21 mouse cellular contexts compared by ENCODE assay signal in genomic region chr1:40358351-40358750, GRCm38 (mm10). TPM values are rescaled to one million over a fixed set of nuclear protein-coding genes. Genes with fewer than 3 reads are reported as not detected.
A peak's percentile ranks its signal among the peaks of the same experiment; 100 is the strongest.
DNase-seq lines count a peak whose midpoint lies in the region; ATAC-seq and TF ChIP-seq lines count a peak whose summit lies in the region.
"Had no signal": no experiment of that assay in that cellular context is flagged by ENCODE, and none has a peak within 500 bp of the region (broad histone marks: within the 10 kb centered on the region; RNA-seq: fewer than 3 reads in every experiment).

No protein-coding gene starts in this region.

- no peak for DNase-seq in heart, postnatal 25 days (ENCODE audit: low spot score)
- no peak for DNase-seq in lung, adult 18-20 months
- peak; percentile 54 for DNase-seq in ZHBTc4 (ENCODE audit: low read depth, low spot score)
- DNase-seq in stomach, postnatal 0 days (ENCODE audit: low spot score) = no peak
- no peak for DNase-seq in midbrain, embryonic 14.5 days
- DNase-seq: cerebellum, adult 11 months; cerebellum, postnatal 10 days; kidney, adult 2 months; kidney, postnatal 14 days; liver; right cerebral cortex, postnatal 14 days; spleen, adult 18-20 months; thymus, adult 2 months had no signal

- H3K9me3 ChIP-seq in heart, embryonic 15.5 days (replicated peaks) = no peaks in the 10 kb centered on the region
- H3K9me3 ChIP-seq in lung, embryonic 16.5 days (ENCODE audit: control insufficient read depth, low read length) = no peaks in the 10 kb centered on the region
- H3K9me3 ChIP-seq in stomach, postnatal 0 days (ENCODE audit: control insufficient read depth, low read length) = no peaks in the 10 kb centered on the region
- H3K9me3 ChIP-seq in midbrain, embryonic 14.5 days (ENCODE audit: control insufficient read depth, low read length) = no peaks in the 10 kb centered on the region
- H3K9me3 ChIP-seq: midbrain, embryonic 13.5 days had no signal

- ATAC-seq in heart, embryonic 15.5 days (replicated peaks; ENCODE audit: insufficient number of reproducible peaks, insufficient read depth, low FRiP score, low read depth) = no peak
- ATAC-seq in lung, embryonic 16.5 days (ENCODE audit: low read depth) = no peak
- peak; percentile 14; the same call in 1 of the 2 replicates for ATAC-seq in stomach, postnatal 0 days (ENCODE audit: low FRiP score, low TSS enrichment)
- ATAC-seq in midbrain, embryonic 14.5 days (ENCODE audit: low FRiP score, low TSS enrichment) = no peak
- ATAC-seq: activated CD4-positive, CD25-positive, alpha-beta regulatory T cell, adult 4 months; hindbrain, embryonic 16.5 days; midbrain, embryonic 13.5 days had no signal

- H3K36me3 ChIP-seq in heart, embryonic 15.5 days = no peaks in the 10 kb centered on the region
- no peaks in the 10 kb centered on the region for H3K36me3 ChIP-seq in lung, embryonic 16.5 days (ENCODE audit: control insufficient read depth, insufficient read depth, low read length)
- no peaks in the 10 kb centered on the region for H3K36me3 ChIP-seq in stomach, postnatal 0 days (ENCODE audit: control insufficient read depth, insufficient read depth, low read length)
- H3K36me3 ChIP-seq in midbrain, embryonic 14.5 days (ENCODE audit: control insufficient read depth, insufficient read depth, low read length) = no peaks in the 10 kb centered on the region
- H3K36me3 ChIP-seq: midbrain, embryonic 13.5 days had no signal

- H3K4me2 ChIP-seq in heart, embryonic 15.5 days = no peak overlapping the region
- H3K4me2 ChIP-seq in lung, embryonic 16.5 days (ENCODE audit: low read depth, low read length) = no peak overlapping the region
- no peak overlapping the region for H3K4me2 ChIP-seq in stomach, postnatal 0 days (replicated peaks; ENCODE audit: low read depth)
- no peak overlapping the region for H3K4me2 ChIP-seq in midbrain, embryonic 14.5 days (ENCODE audit: low read length)
- H3K4me2 ChIP-seq: midbrain, embryonic 13.5 days had no signal

- peaks cover 22% of the 10 kb centered on the region for H3K4me1 ChIP-seq in heart, embryonic 15.5 days (replicated peaks)
- H3K4me1 ChIP-seq in lung, embryonic 16.5 days (replicated peaks; ENCODE audit: control insufficient read depth, insufficient read depth, low read length) = peaks cover 26% of the 10 kb centered on the region
- no peaks in the 10 kb centered on the region for H3K4me1 ChIP-seq in stomach, postnatal 0 days (replicated peaks; ENCODE audit: control insufficient read depth, insufficient read depth)
- no peaks in the 10 kb centered on the region for H3K4me1 ChIP-seq in midbrain, embryonic 14.5 days (ENCODE audit: control insufficient read depth, insufficient read depth, low read length)
- H3K4me1 ChIP-seq: midbrain, embryonic 13.5 days had no signal

- no peaks in the 10 kb centered on the region for H3K27me3 ChIP-seq in heart, embryonic 15.5 days
- H3K27me3 ChIP-seq in lung, embryonic 16.5 days (ENCODE audit: control insufficient read depth, insufficient read depth, low read depth, low read length) = no peaks in the 10 kb centered on the region
- no peaks in the 10 kb centered on the region for H3K27me3 ChIP-seq in stomach, postnatal 0 days (ENCODE audit: control insufficient read depth, insufficient read depth, low read length)
- H3K27me3 ChIP-seq in midbrain, embryonic 14.5 days (ENCODE audit: control insufficient read depth, insufficient read depth, low read length) = no peaks in the 10 kb centered on the region
- H3K27me3 ChIP-seq: midbrain, embryonic 13.5 days had no signal

- H3K27ac ChIP-seq in heart, embryonic 15.5 days = peak overlapping the region; percentile 36
- H3K27ac ChIP-seq in lung, embryonic 16.5 days (ENCODE audit: low read length) = peak overlapping the region; percentile 64
- H3K27ac ChIP-seq in stomach, postnatal 0 days (replicated peaks) = peak overlapping the region; percentile 40
- H3K27ac ChIP-seq in midbrain, embryonic 14.5 days (replicated peaks; ENCODE audit: low read depth, low read length) = no peak overlapping the region
- H3K27ac ChIP-seq: layer of hippocampus, adult 2 months; midbrain, embryonic 13.5 days had no signal

- intact Hi-C loops in heart, postnatal 25 days (cut with DNase I) = no loop called here

- TF ChIP-seq CTCF in stomach, postnatal 0 days (IDR thresholded peaks at IDR 0.05; ENCODE audit: low read depth) = no peak

- no peak overlapping the region for H3K9ac ChIP-seq in heart, embryonic 15.5 days
- H3K9ac ChIP-seq in lung, embryonic 16.5 days (ENCODE audit: low read length) = no peak overlapping the region
- H3K9ac ChIP-seq in stomach, postnatal 0 days (ENCODE audit: low read length) = no peak overlapping the region
- H3K9ac ChIP-seq in midbrain, embryonic 14.5 days (replicated peaks; ENCODE audit: low read length) = no peak overlapping the region
- H3K9ac ChIP-seq: midbrain, embryonic 13.5 days had no signal

- no peak overlapping the region for H3K4me3 ChIP-seq in heart, embryonic 15.5 days
- no peak overlapping the region for H3K4me3 ChIP-seq in lung, embryonic 16.5 days (ENCODE audit: low read length)
- H3K4me3 ChIP-seq in stomach, postnatal 0 days (ENCODE audit: low read depth, low read length) = no peak overlapping the region
- no peak overlapping the region for H3K4me3 ChIP-seq in midbrain, embryonic 14.5 days (replicated peaks; ENCODE audit: low read depth, low read length)
- H3K4me3 ChIP-seq: layer of hippocampus, adult 2 months; midbrain, embryonic 13.5 days; myocyte had no signal

- TF ChIP-seq EP300 in stomach, postnatal 0 days (optimal IDR thresholded peaks at IDR 0.05) = no peak

- WGBS in heart, embryonic 15.5 days = 29% methylated on average over 2 of the region's 2 CpGs
- WGBS in lung, embryonic 16.5 days = 54% methylated on average over 2 of the region's 2 CpGs
- 76% methylated on average over 2 of the region's 2 CpGs for WGBS in stomach, postnatal 0 days
- 78% methylated on average over 2 of the region's 2 CpGs for WGBS in midbrain, embryonic 14.5 days

RNA-seq across cellular contexts. Expression of gene Il1rl2, which starts 33.9 kb away (rescaled TPM):
- 4.4 and 6.4 TPM in 2 replicates for polyA plus RNA-seq in heart, embryonic 15.5 days (2015; fragmentation: Nextera tagmentation; extraction: Ambion mirVana)
- 1 to 10 TPM; 1.4 to 2.2 TPM for total RNA-seq in heart, postnatal 25 days (2021)
- 12.4 and 13.2 TPM in 2 replicates for polyA plus RNA-seq in lung, embryonic 16.5 days (2015; fragmentation: Nextera tagmentation; extraction: Ambion mirVana)
- polyA plus RNA-seq in stomach, postnatal 0 days (2015; fragmentation: Nextera tagmentation; extraction: Ambion mirVana) = 6.1 and 6.8 TPM in 2 replicates
- polyA plus RNA-seq in midbrain, embryonic 14.5 days (2014; fragmentation: Nextera tagmentation; extraction: Ambion mirVana) = 0.74 TPM in 2 replicates
- polyA plus RNA-seq: C2C12, myocyte had no signal
